Mouse (Mus musculus): ENCODE measurements around the gene Nav2. TPM values are rescaled to one million over a fixed set of nuclear protein-coding genes. Genes with fewer than 3 reads are reported as not detected.

The Nav2 gene
- polyA plus RNA-seq, 1 experiment from 2014 or later, result 34.9 TPM

- H3K4me3 ChIP-seq (ENCODE audit: control insufficient read depth in 1 of 2, insufficient read depth in 1 of 2, low read depth in 1 of 2, low read length in 2 of 2), result no peak overlapping the region
- H3K27ac ChIP-seq (replicated peaks in 1 of 2; ENCODE audit: control insufficient read depth in 1 of 2, insufficient read depth in 1 of 2, low read depth in 2 of 2, low read length in 2 of 2), result no peak overlapping the region
- WGBS, result 74% methylated on average over 8 of the region's 8 CpGs
- no peaks in the 10 kb centered on the region for H3K9me3 ChIP-seq (ENCODE audit: control insufficient read depth, low read length)
- H3K27me3 ChIP-seq (ENCODE audit: control insufficient read depth, insufficient read depth, low read length), result no peaks in the 10 kb centered on the region
- H3K4me2 ChIP-seq (ENCODE audit: low read length), result no peak overlapping the region
- H3K9ac ChIP-seq (ENCODE audit: low read length), result no peak overlapping the region
- peaks cover 4 to 15% of the 10 kb centered on the region in 2 experiments; a peak in 3 of 4 replicates for H3K4me1 ChIP-seq (ENCODE audit: control insufficient read depth in 2 of 2, insufficient read depth in 2 of 2, low read length in 2 of 2)
- H3K36me3 ChIP-seq (ENCODE audit: control insufficient read depth, insufficient read depth, low read length), result no peaks in the 10 kb centered on the region
- ATAC-seq (ENCODE audit: insufficient number of reproducible peaks, insufficient read depth, low FRiP score, low read depth), result no peak
These were observed 195.9 kb downstream of the Nav2 start for GRCm38 (mm10) chr7:49104376-49104775.

- no peak overlapping the region for H3K4me3 ChIP-seq (ENCODE audit: control insufficient read depth in 1 of 2, insufficient read depth in 1 of 2, low read depth in 1 of 2, low read length in 2 of 2)
- no peaks in the 10 kb centered on the region for H3K27me3 ChIP-seq (ENCODE audit: control insufficient read depth, insufficient read depth, low read length)
- 95% methylated on average over 1 of the region's 1 CpGs for WGBS
- no peak for ATAC-seq (ENCODE audit: insufficient number of reproducible peaks, insufficient read depth, low FRiP score, low read depth)
- H3K9ac ChIP-seq (ENCODE audit: low read length), result no peak overlapping the region
- H3K4me1 ChIP-seq (ENCODE audit: control insufficient read depth in 2 of 2, insufficient read depth in 2 of 2, low read length in 2 of 2), result peaks cover 4 to 15% of the 10 kb centered on the region in 2 experiments; a peak in 3 of 4 replicates
- no peak overlapping the region for H3K4me2 ChIP-seq (ENCODE audit: low read length)
- H3K36me3 ChIP-seq (ENCODE audit: control insufficient read depth, insufficient read depth, low read length), result no peaks in the 10 kb centered on the region
- H3K9me3 ChIP-seq (ENCODE audit: control insufficient read depth, low read length), result no peaks in the 10 kb centered on the region
- H3K27ac ChIP-seq (replicated peaks in 1 of 2; ENCODE audit: control insufficient read depth in 1 of 2, insufficient read depth in 1 of 2, low read depth in 2 of 2, low read length in 2 of 2), result no peak overlapping the region
These were observed 196.3 kb downstream of the Nav2 start for GRCm38 (mm10) chr7:49104793-49105192.

DNA sequence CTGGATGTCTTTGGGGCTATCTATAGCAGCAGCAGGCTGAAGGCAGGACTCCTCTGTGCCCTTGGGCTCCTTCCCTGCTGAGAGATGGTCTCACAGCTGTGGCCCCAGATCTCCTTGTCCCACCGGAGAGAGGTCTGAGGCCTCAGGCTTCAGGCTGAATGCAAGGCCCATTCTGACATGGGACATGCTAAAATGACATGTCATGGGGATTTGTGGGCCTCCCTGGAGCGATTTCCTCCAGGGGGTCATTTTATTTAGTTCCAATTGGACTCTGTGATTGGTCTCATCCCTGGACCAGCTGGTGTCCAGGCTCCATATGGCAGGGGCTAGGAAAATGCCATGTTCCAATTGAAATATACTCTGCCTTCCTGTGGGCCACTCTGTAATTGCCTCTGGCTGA, 197.0 kb downstream of the Nav2 start:
- no peak for ATAC-seq (ENCODE audit: insufficient number of reproducible peaks, insufficient read depth, low FRiP score, low read depth)
- WGBS, result 73% methylated on average over 2 of the region's 2 CpGs
- H3K9me3 ChIP-seq (ENCODE audit: control insufficient read depth, low read length), result no peaks in the 10 kb centered on the region

GRCm38 (mm10) chr7:49108076-49108475, 199.6 kb downstream of the Nav2 start:
- Histone ChIP-seq H3K9me3 (ENCODE audit: control insufficient read depth, low read length) (no peaks in the 10 kb centered on the region), H3K27me3 (ENCODE audit: control insufficient read depth, insufficient read depth, low read length) (no peaks in the 10 kb centered on the region), H3K4me1 (ENCODE audit: control insufficient read depth in 2 of 2, insufficient read depth in 2 of 2, low read length in 2 of 2) (peaks cover 4 to 8% of the 10 kb centered on the region in 2 experiments; a peak in 2 of 4 replicates), H3K4me3 (ENCODE audit: control insufficient read depth in 1 of 2, insufficient read depth in 1 of 2, low read depth in 1 of 2, low read length in 2 of 2) (no peak overlapping the region), H3K4me2 (ENCODE audit: low read length) (no peak overlapping the region), H3K36me3 (ENCODE audit: control insufficient read depth, insufficient read depth, low read length) (no peaks in the 10 kb centered on the region), H3K9ac (ENCODE audit: low read length) (no peak overlapping the region), H3K27ac (replicated peaks in 1 of 2; ENCODE audit: control insufficient read depth in 1 of 2, insufficient read depth in 1 of 2, low read depth in 2 of 2, low read length in 2 of 2) (no peak overlapping the region)
- no peak for ATAC-seq (ENCODE audit: insufficient number of reproducible peaks, insufficient read depth, low FRiP score, low read depth)
- WGBS, result 72% methylated on average over 5 of the region's 5 CpGs

More for the DNA sequence above, 197.0 kb downstream of the Nav2 start:
- Histone ChIP-seq H3K4me1 (ENCODE audit: control insufficient read depth in 2 of 2, insufficient read depth in 2 of 2, low read length in 2 of 2) (peaks cover 4 to 15% of the 10 kb centered on the region in 2 experiments; a peak in 3 of 4 replicates), H3K27me3 (ENCODE audit: control insufficient read depth, insufficient read depth, low read length) (no peaks in the 10 kb centered on the region), H3K9ac (ENCODE audit: low read length) (no peak overlapping the region), H3K4me2 (ENCODE audit: low read length) (no peak overlapping the region), H3K27ac (replicated peaks in 1 of 2; ENCODE audit: control insufficient read depth in 1 of 2, insufficient read depth in 1 of 2, low read depth in 2 of 2, low read length in 2 of 2) (no peak overlapping the region), H3K36me3 (ENCODE audit: control insufficient read depth, insufficient read depth, low read length) (no peaks in the 10 kb centered on the region), H3K4me3 (ENCODE audit: control insufficient read depth in 1 of 2, insufficient read depth in 1 of 2, low read depth in 1 of 2, low read length in 2 of 2) (no peak overlapping the region)

DNA sequence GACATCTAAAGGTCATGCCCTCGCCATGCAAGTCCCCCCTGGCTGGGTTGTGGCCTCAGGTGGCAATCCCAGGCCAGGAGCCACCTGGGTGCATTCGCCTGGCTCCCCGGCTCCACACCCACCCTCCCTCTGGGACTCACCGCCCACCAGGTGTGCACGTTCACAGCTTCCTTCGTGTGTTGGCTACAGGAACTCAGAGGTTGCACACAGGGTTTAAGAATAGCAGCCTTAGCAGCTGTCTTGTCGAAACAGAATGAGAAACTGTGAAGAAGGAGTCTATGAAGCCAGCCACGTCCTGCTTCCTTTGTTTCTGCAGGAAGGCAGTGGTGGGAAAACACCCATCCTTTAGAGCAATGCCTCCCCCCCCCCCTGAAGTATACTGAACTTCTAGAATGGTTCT, 210.5 kb downstream of the Nav2 start:
- H3K4me3 ChIP-seq (ENCODE audit: control insufficient read depth in 1 of 2, insufficient read depth in 1 of 2, low read depth in 1 of 2, low read length in 2 of 2), result no peak overlapping the region
- H3K27me3 ChIP-seq (ENCODE audit: control insufficient read depth, insufficient read depth, low read length), result no peaks in the 10 kb centered on the region
- peaks cover 10 to 15% of the 10 kb centered on the region in 2 experiments for H3K4me1 ChIP-seq (ENCODE audit: control insufficient read depth in 2 of 2, insufficient read depth in 2 of 2, low read length in 2 of 2)
- H3K27ac ChIP-seq (replicated peaks in 1 of 2; ENCODE audit: control insufficient read depth in 1 of 2, insufficient read depth in 1 of 2, low read depth in 2 of 2, low read length in 2 of 2), result no peak overlapping the region
- no peaks in the 10 kb centered on the region for H3K36me3 ChIP-seq (ENCODE audit: control insufficient read depth, insufficient read depth, low read length)
- no peak overlapping the region for H3K4me2 ChIP-seq (ENCODE audit: low read length)
- no peak for ATAC-seq (ENCODE audit: insufficient number of reproducible peaks, insufficient read depth, low FRiP score, low read depth)
- H3K9me3 ChIP-seq (ENCODE audit: control insufficient read depth, low read length), result no peaks in the 10 kb centered on the region
- H3K9ac ChIP-seq (ENCODE audit: low read length), result no peak overlapping the region
- WGBS, result 82% methylated on average over 8 of the region's 8 CpGs

DNA sequence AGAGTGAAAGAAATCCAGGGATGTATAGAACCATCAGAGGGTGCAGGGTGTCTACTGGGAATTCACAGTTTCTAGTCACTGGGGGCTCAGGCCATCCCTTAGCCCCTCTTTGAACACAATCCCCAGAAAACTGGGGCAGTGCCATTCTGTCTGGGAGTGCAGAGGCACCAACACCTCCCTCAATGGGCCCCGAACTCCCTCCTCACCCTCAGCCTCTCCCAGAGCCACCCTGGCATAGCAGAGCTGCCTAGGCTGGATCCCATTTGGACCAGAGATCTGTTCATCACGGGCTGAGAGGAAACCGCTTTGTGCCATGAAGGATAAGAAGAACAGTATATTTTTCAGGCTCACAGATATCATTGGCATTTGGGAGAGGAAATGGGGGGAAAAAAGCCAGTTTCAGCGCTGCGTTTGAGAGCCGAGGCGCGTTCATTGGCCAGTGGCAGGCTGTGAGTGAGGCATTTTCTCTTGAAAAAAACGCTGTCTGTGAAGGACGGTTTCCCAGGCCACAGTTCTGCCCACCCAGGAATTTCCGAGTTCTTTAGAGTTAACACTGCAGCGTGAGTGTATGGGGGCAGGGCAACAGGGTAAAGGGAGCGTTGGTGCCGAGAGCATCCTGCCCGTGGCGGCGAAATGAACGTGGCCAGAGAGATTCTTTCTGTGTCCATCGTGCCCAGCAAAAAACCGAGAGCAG, 211.4 kb downstream of the Nav2 start:
- no peak for ATAC-seq (ENCODE audit: insufficient number of reproducible peaks, insufficient read depth, low FRiP score, low read depth)
- Histone ChIP-seq H3K27ac (replicated peaks in 1 of 2; ENCODE audit: control insufficient read depth in 1 of 2, insufficient read depth in 1 of 2, low read depth in 2 of 2, low read length in 2 of 2) (no peak overlapping the region), H3K9ac (ENCODE audit: low read length) (peak overlapping the region; percentile 55; the same call in 1 of the 2 replicates), H3K27me3 (ENCODE audit: control insufficient read depth, insufficient read depth, low read length) (no peaks in the 10 kb centered on the region), H3K4me1 (ENCODE audit: control insufficient read depth in 2 of 2, insufficient read depth in 2 of 2, low read length in 2 of 2) (peaks cover 10 to 15% of the 10 kb centered on the region in 2 experiments), H3K36me3 (ENCODE audit: control insufficient read depth, insufficient read depth, low read length) (no peaks in the 10 kb centered on the region), H3K4me2 (ENCODE audit: low read length) (peak overlapping the region; percentile 61), H3K4me3 (ENCODE audit: control insufficient read depth in 1 of 2, insufficient read depth in 1 of 2, low read depth in 1 of 2, low read length in 2 of 2) (peak overlapping the region; percentile 18 to 23), H3K9me3 (ENCODE audit: control insufficient read depth, low read length) (no peaks in the 10 kb centered on the region)
- WGBS, result 36% methylated on average over 20 of the region's 20 CpGs

DNA sequence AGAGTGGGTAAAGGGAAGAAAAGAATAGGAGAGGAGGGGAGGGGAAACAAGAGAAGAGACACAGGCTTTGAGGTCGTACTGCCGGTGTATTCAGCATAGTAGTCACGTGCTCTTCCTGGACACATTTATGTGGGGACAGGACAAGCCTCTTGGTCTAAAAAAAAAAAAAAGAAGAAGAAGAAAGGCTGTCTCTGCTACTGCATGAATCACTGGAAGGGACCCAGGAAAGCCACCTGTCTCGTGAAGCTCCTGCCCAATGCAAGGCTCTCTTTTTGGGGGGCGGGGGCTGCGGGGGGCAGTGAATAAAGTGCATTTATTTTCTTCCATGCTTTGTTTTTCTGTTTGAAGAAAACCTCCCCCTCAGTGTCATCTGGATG, 212.0 kb downstream of the Nav2 start:
- Histone ChIP-seq H3K27ac (replicated peaks in 1 of 2; ENCODE audit: control insufficient read depth in 1 of 2, insufficient read depth in 1 of 2, low read depth in 2 of 2, low read length in 2 of 2) (no peak overlapping the region), H3K4me3 (ENCODE audit: control insufficient read depth in 1 of 2, insufficient read depth in 1 of 2, low read depth in 1 of 2, low read length in 2 of 2) (peak overlapping the region; percentile 18 to 23), H3K9ac (ENCODE audit: low read length) (peak overlapping the region; percentile 55; the same call in 1 of the 2 replicates), H3K9me3 (ENCODE audit: control insufficient read depth, low read length) (no peaks in the 10 kb centered on the region), H3K4me2 (ENCODE audit: low read length) (peak overlapping the region; percentile 61), H3K27me3 (ENCODE audit: control insufficient read depth, insufficient read depth, low read length) (no peaks in the 10 kb centered on the region), H3K36me3 (ENCODE audit: control insufficient read depth, insufficient read depth, low read length) (no peaks in the 10 kb centered on the region), H3K4me1 (ENCODE audit: control insufficient read depth in 2 of 2, insufficient read depth in 2 of 2, low read length in 2 of 2) (peaks cover 10 to 15% of the 10 kb centered on the region in 2 experiments)
- WGBS, result 38% methylated on average over 6 of the region's 6 CpGs
- ATAC-seq (ENCODE audit: insufficient number of reproducible peaks, insufficient read depth, low FRiP score, low read depth), result no peak
